Mouse (Mus musculus) layer of hippocampus, postnatal 14 days (tissue): ENCODE measurements around the gene Casq1. TPM values are rescaled to one million over a fixed set of nuclear protein-coding genes. Genes with fewer than 3 reads are reported as not detected.

Experiments used
- DNase-seq, 2 experiments: peaks; one replicate each; pipeline ENCODE4 v3.0.0; 2021 to 2022; ENCODE audit warnings: low spot score in 2 of 2, mixed read lengths in 1 of 2
- total RNA-seq, 2 experiments: library from RNA; stranded (reverse); gene quantifications; 2 replicates each; pipeline ENCODE4 v1.2.3; 2021

Casq1 gene
- total RNA-seq, 2 experiments from 2014 or later: 1.1 to 1.4 TPM

GRCm38 (mm10) chr1:172206141-172206917 is 13.3 kb downstream of the Casq1 start, which contains the start of gene Pea15a:
TSS of gene Pea15a (minus strand) at chr1:172206804.
- DNase-seq: peak; percentile 76 to 86

- DNase-seq: no peak
These were observed 14.0 kb downstream of the Casq1 start for GRCm38 (mm10) chr1:172205741-172206087.

GRCm38 (mm10) chr1:172204814-172205740 is 14.6 kb downstream of the Casq1 start:
- no peak for DNase-seq

- DNase-seq: no peak
These were observed 15.4 kb downstream of the Casq1 start for GRCm38 (mm10) chr1:172204033-172204813.

GRCm38 (mm10) chr1:172203566-172203965 is 16.1 kb downstream of the Casq1 start:
- DNase-seq: no peak

- DNase-seq: no peak
These were observed 16.7 kb downstream of the Casq1 start for GRCm38 (mm10) chr1:172202894-172203522.

- no peak for DNase-seq
These were observed 17.4 kb downstream of the Casq1 start for GRCm38 (mm10) chr1:172201967-172202880.

- DNase-seq: peak; percentile 79 to 85
These were observed 18.7 kb downstream of the Casq1 start for GRCm38 (mm10) chr1:172200871-172201447.

- DNase-seq: no peak
These were observed 19.5 kb downstream of the Casq1 start for GRCm38 (mm10) chr1:172200161-172200560.

- DNase-seq: no peak
These were observed 20.7 kb downstream of the Casq1 start for GRCm38 (mm10) chr1:172198996-172199395.

GRCm38 (mm10) chr1:172198316-172198715 is 21.4 kb downstream of the Casq1 start:
- DNase-seq: no peak

GRCm38 (mm10) chr1:172197851-172198250 is 21.8 kb downstream of the Casq1 start:
- DNase-seq: no peak

GRCm38 (mm10) chr1:172197146-172197545 is 22.5 kb downstream of the Casq1 start:
- DNase-seq: no peak

- DNase-seq: no peak
These were observed 25.2 kb downstream of the Casq1 start for GRCm38 (mm10) chr1:172194435-172194834.

- DNase-seq: no peak
These were observed 27.5 kb downstream of the Casq1 start for GRCm38 (mm10) chr1:172192217-172192616.

GRCm38 (mm10) chr1:172191578-172191977 is 28.1 kb downstream of the Casq1 start:
- no peak for DNase-seq

GRCm38 (mm10) chr1:172188891-172189290 is 30.8 kb downstream of the Casq1 start:
- no peak for DNase-seq

GRCm38 (mm10) chr1:172186401-172187289 is 33.0 kb downstream of the Casq1 start:
- DNase-seq: no peak
